Mouse (Mus musculus) lung, embryonic 16.5 days (tissue): ENCODE results near the gene Ap2a2. TPM values are rescaled to one million over a fixed set of nuclear protein-coding genes. Genes with fewer than 3 reads are reported as not detected.
A peak's percentile ranks its signal among the peaks of the same experiment; 100 is the strongest.

Source experiments
- ATAC-seq: fragments of 200-750 bp; cut with Nextera tagmentation; 2 replicates; pipeline ENCODE4 v1.8.0; 2017; ENCODE audit warnings: low read depth, mild to moderate bottlenecking, moderate library complexity
- H3K27ac ChIP-seq: fragments of 300-500 bp; sonication (generic); 2 replicates; pipeline ENCODE4 v1.5.1; 2014; ENCODE audit warnings: mild to moderate bottlenecking, control low read depth, low read length
- H3K27me3 ChIP-seq: fragments of 300-500 bp; sonication (generic); 2 replicates; pipeline ENCODE4 v1.6.1; 2014; ENCODE audit warnings: low read depth, low read length, mixed read lengths; ENCODE audit not compliant: control insufficient read depth, insufficient read depth
- H3K36me3 ChIP-seq: fragments of 300-500 bp; sonication (generic); 2 replicates; pipeline ENCODE4 v1.6.1; 2014; ENCODE audit warnings: low read length; ENCODE audit not compliant: control insufficient read depth, insufficient read depth
- H3K4me1 ChIP-seq: fragments of 300-500 bp; sonication (generic); replicated peaks from 2 replicates; pipeline ENCODE4 v1.6.1; 2014; ENCODE audit warnings: low read length, mixed read lengths; ENCODE audit not compliant: control insufficient read depth, insufficient read depth
- H3K4me2 ChIP-seq: fragments of 300-500 bp; sonication (generic); 2 replicates; pipeline ENCODE4 v1.6.1; 2014; ENCODE audit warnings: low read depth, low read length, control low read depth
- H3K4me3 ChIP-seq: fragments of 300-500 bp; sonication (generic); 2 replicates; pipeline ENCODE4 v1.5.1; 2014; ENCODE audit warnings: mild to moderate bottlenecking, low read length, control low read depth
- H3K9ac ChIP-seq: fragments of 300-500 bp; sonication (generic); 2 replicates; pipeline ENCODE4 v1.6.1; 2014; ENCODE audit warnings: low read length, control low read depth
- H3K9me3 ChIP-seq: fragments of 300-500 bp; sonication (generic); 2 replicates; pipeline ENCODE4 v1.6.1; 2016; ENCODE audit warnings: low read length; ENCODE audit not compliant: control insufficient read depth
- WGBS: fragments of 180-500 bp; shearing (Covaris S2); extraction: QIAGEN DNeasy Blood & Tissue Kit; methylation state at CpG from one replicate; pipeline ENCODE4 v1.1.7; 2014; 5-methylcytosine and 5-hydroxymethylcytosine counted together
- polyA plus RNA-seq: library from polyadenylated mRNA; unstranded; fragments of >200 nt; fragmentation: Nextera tagmentation; extraction: Ambion mirVana; gene quantifications from 2 replicates; pipeline ENCODE4 v1.2.1, GENCODE M21; 2015

The Ap2a2 gene
- polyA plus RNA-seq, 1 experiment from 2014 or later = 69.1 TPM

DNA sequence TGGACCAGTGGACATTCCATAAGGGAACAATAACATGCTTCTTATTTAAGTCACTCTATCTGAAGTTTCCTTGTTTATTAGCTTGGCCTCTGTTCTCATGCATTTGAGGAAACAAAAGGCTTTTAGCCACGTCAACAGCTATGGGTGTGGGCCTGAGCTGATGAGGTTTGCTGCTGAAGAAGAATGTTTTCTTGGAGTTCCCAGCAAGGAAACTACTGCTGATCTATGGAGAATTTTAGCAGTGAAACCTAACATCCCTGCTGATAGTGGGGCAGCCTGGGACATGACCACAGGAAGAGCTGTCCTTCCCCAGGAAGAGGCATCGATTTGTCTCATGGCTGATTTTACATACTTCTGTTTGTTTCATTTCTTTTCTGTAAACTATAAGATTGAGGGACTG is 11.5 kb upstream of the Ap2a2 start:
- no peak for ATAC-seq

GRCm38 (mm10) chr7:141558329-141558776 is 3.6 kb upstream of the Ap2a2 start:
- Histone ChIP-seq H3K27me3 (no peaks in the 10 kb centered on the region), H3K27ac (no peak overlapping the region), H3K4me2 (no peak overlapping the region), H3K9ac (no peak overlapping the region), H3K36me3 (no peaks in the 10 kb centered on the region), H3K4me1 (peaks cover 9% of the 10 kb centered on the region), H3K9me3 (no peaks in the 10 kb centered on the region), H3K4me3 (no peak overlapping the region)
- no peak for ATAC-seq
- 48% methylated on average over 4 of the region's 4 CpGs for WGBS

More for the DNA sequence above, 11.5 kb upstream of the Ap2a2 start:
- Histone ChIP-seq H3K9me3 (no peaks in the 10 kb centered on the region), H3K4me2 (no peak overlapping the region), H3K36me3 (no peaks in the 10 kb centered on the region), H3K27me3 (no peaks in the 10 kb centered on the region), H3K9ac (no peak overlapping the region), H3K4me1 (no peaks in the 10 kb centered on the region; the same call in 1 of the 2 replicates), H3K27ac (no peak overlapping the region), H3K4me3 (no peak overlapping the region)
- WGBS = 57% methylated on average over 2 of the region's 2 CpGs

DNA sequence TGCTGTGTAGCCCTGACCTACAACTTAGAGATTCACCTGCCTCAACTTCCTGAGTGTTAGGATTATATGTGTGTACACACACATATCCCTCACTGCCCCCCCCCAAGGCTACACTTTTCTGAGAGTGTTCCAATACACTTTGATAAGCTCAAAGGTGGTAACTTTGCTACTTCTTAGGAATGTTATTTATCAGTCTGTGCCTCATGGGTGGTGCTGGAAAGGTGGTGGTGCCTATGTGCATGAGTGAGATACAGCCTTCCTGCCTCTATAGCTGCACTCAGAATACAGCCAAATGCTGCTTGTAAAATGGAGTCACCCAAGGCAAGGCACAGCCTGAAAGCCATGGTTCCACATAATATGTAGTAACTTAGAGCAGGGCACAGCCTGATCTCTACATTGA is 3.0 kb upstream of the Ap2a2 start:
- H3K27ac ChIP-seq = no peak overlapping the region
- H3K9ac ChIP-seq = no peak overlapping the region
- no peaks in the 10 kb centered on the region for H3K27me3 ChIP-seq
- H3K4me1 ChIP-seq = peaks cover 13% of the 10 kb centered on the region
- no peak overlapping the region for H3K4me3 ChIP-seq
- no peaks in the 10 kb centered on the region for H3K36me3 ChIP-seq
- H3K9me3 ChIP-seq = no peaks in the 10 kb centered on the region
- ATAC-seq = no peak
- H3K4me2 ChIP-seq = no peak overlapping the region

- 60% methylated on average over 2 of the region's 2 CpGs for WGBS
- no peak overlapping the region for H3K27ac ChIP-seq
- H3K9me3 ChIP-seq = no peaks in the 10 kb centered on the region
- no peak overlapping the region for H3K9ac ChIP-seq
- no peaks in the 10 kb centered on the region for H3K27me3 ChIP-seq
- H3K4me1 ChIP-seq = peaks cover 18% of the 10 kb centered on the region
- no peak overlapping the region for H3K4me2 ChIP-seq
- H3K36me3 ChIP-seq = no peaks in the 10 kb centered on the region
- no peak overlapping the region for H3K4me3 ChIP-seq
- ATAC-seq = no peak
These were observed 2.1 kb upstream of the Ap2a2 start for GRCm38 (mm10) chr7:141559726-141560325.

DNA sequence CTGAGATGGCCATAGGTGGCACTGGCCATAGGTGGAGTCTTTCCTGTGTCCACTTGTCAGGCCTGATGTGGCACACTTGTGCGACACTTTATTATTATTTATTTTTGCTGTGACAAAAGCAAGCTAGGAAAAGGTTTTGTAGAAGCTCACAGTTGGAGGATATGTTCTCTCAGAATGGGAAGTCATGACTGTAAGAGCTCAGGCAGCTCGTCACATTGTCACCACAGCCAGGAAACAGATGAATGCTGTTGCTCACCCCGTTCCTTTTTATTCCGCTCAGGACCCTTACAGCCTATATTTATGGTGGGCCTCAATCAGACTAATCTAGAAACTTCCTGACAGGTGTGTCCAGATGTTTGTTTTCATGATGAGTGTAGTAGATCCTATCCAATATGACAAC is 1.5 kb upstream of the Ap2a2 start:
- H3K27ac ChIP-seq = no peak overlapping the region
- no peak for ATAC-seq
- 70% methylated on average over 4 of the region's 4 CpGs for WGBS

DNA sequence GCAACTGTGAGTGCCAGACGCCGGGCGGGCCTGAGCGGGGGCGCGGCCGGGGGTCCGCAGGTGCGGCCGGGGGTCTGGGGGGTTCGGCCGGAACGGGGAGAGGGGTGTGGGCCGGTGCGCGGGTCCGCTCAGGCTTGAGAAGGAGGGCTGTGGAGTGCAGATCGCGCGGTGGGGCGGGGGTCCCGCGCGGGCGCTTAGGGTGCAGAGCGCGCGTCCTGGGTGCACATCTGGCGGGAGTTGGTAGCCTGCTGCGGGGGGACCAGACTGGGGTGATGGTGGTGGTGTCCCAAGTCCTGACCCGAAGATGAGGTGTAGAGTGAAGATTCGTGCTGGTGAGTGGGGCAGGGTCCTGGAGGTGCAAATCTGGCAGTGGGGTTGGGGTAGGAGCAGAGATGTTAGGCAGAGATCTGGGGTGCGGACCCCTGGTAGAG is 463 bp downstream of the Ap2a2 start:
- ATAC-seq = peak; percentile 44
- H3K9ac ChIP-seq = peak overlapping the region; percentile 100
- peak overlapping the region; percentile 99 for H3K4me3 ChIP-seq
- peaks cover 24% of the 10 kb centered on the region for H3K4me1 ChIP-seq
- H3K36me3 ChIP-seq = 0 out of 2 replicates have a peak, but pooled peaks cover 2% of the 10 kb centered on the region
- H3K9me3 ChIP-seq = no peaks in the 10 kb centered on the region
- peak overlapping the region; percentile 89 for H3K4me2 ChIP-seq
- H3K27ac ChIP-seq = peak overlapping the region; percentile 77
- H3K27me3 ChIP-seq = no peaks in the 10 kb centered on the region
- WGBS = under 1% methylated on average over 32 of the region's 33 CpGs

More for the DNA sequence above, 1.5 kb upstream of the Ap2a2 start:
- Histone ChIP-seq H3K9me3 (no peaks in the 10 kb centered on the region), H3K4me2 (no peak overlapping the region), H3K36me3 (no peaks in the 10 kb centered on the region), H3K4me1 (peaks cover 18% of the 10 kb centered on the region), H3K9ac (no peak overlapping the region), H3K27me3 (no peaks in the 10 kb centered on the region), H3K4me3 (no peak overlapping the region)

DNA sequence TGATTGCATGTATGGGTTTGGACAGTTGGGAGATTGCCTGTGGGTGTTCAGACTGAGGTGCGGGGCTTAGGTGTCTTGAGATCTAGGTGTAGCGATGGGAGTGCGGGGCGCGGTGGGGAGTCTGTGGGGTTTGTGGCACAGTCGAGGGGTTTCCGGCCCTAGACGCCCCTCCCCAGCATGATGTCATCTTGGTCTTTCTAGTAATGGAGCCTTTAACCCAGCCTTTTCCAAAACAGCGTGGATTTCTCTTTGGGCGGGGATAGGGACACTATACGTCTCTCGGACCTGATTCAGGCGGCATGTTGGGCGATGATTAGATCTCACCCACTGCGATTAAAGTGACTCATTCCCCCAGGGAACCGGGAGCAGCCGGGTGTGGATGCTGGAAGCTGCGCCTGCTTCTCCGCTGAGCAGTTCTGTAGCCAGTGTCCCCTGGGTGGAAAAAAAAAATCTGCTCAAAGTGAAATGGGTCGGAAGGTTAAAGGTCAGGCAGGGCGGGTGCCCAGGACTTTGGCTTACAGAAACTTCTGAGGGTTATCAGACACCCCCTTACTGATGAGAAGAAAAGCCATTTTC is 967 bp downstream of the Ap2a2 start:
- 0 out of 2 replicates have a peak, but pooled peaks cover 2% of the 10 kb centered on the region for H3K36me3 ChIP-seq
- H3K4me1 ChIP-seq = peaks cover 24% of the 10 kb centered on the region
- H3K4me3 ChIP-seq = peak overlapping the region; percentile 99
- H3K27me3 ChIP-seq = no peaks in the 10 kb centered on the region
- peak overlapping the region; percentile 77 for H3K27ac ChIP-seq
- peak overlapping the region; percentile 89 for H3K4me2 ChIP-seq
- WGBS = under 1% methylated on average over 21 of the region's 21 CpGs
- H3K9me3 ChIP-seq = no peaks in the 10 kb centered on the region
- peak; percentile 7 for ATAC-seq
- peak overlapping the region; percentile 100 for H3K9ac ChIP-seq

DNA sequence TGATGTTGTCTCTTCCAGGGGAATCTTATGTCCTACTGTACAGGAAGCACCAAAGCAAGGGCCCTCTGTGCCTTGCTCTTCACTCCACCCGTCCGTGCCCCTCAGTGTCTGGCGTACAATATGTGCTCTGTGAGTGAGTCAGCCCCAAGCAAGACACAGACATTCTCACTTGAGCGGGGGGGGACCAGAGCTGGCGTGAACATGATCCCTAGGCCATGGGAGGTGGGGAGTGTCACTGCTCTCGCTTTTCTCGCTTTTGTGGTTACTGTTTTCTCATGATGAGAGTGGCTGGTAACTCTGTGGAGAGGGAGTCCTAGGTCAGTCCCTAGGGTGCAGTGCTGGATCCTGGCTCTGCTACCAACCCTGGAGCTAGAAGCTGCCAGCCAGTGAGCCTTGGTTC is 2.6 kb downstream of the Ap2a2 start:
- H3K9me3 ChIP-seq = no peaks in the 10 kb centered on the region
- no peaks in the 10 kb centered on the region for H3K27me3 ChIP-seq
- H3K27ac ChIP-seq = no peak overlapping the region
- H3K36me3 ChIP-seq = 0 out of 2 replicates have a peak, but pooled peaks cover 2% of the 10 kb centered on the region
- H3K9ac ChIP-seq = peak overlapping the region; percentile 33; the same call in 1 of the 2 replicates
- no peak for ATAC-seq
- 75% methylated on average over 7 of the region's 7 CpGs for WGBS
- H3K4me2 ChIP-seq = no peak overlapping the region
- no peak overlapping the region for H3K4me3 ChIP-seq
- peaks cover 24% of the 10 kb centered on the region for H3K4me1 ChIP-seq

- Histone ChIP-seq H3K9me3 (no peaks in the 10 kb centered on the region), H3K27me3 (no peaks in the 10 kb centered on the region), H3K4me2 (no peak overlapping the region), H3K4me1 (peaks cover 22% of the 10 kb centered on the region), H3K36me3 (0 out of 2 replicates have a peak, but pooled peaks cover 2% of the 10 kb centered on the region), H3K4me3 (no peak overlapping the region), H3K27ac (no peak overlapping the region), H3K9ac (no peak overlapping the region)
- WGBS = 61% methylated on average over 7 of the region's 7 CpGs
- no peak for ATAC-seq
These were observed 4.6 kb downstream of the Ap2a2 start for GRCm38 (mm10) chr7:141566587-141566986.
